Mouse (Mus musculus) hindbrain, embryonic 12.5 days (tissue): ENCODE results near the gene Atp2b2. TPM values are rescaled to one million over a fixed set of nuclear protein-coding genes. Genes with fewer than 3 reads are reported as not detected.

ENCODE experiments used
- ATAC-seq: fragments of 200-750 bp; cut with Nextera tagmentation; 2 replicates; pipeline ENCODE4 v1.8.0; 2017; ENCODE audit warnings: moderate TSS enrichment; ENCODE audit not compliant: low FRiP score
- H3K27ac ChIP-seq: fragments of 300-500 bp; sonication (generic); 2 replicates; pipeline ENCODE4 v1.5.1; 2016; ENCODE audit warnings: mild to moderate bottlenecking
- H3K27me3 ChIP-seq: fragments of 300-500 bp; sonication (generic); 2 replicates; pipeline ENCODE4 v1.6.1; 2016; ENCODE audit warnings: mild to moderate bottlenecking
- H3K36me3 ChIP-seq: fragments of 300-500 bp; sonication (generic); 2 replicates; pipeline ENCODE4 v1.6.1; 2016; ENCODE audit warnings: mild to moderate bottlenecking
- H3K4me1 ChIP-seq: fragments of 300-500 bp; sonication (generic); 2 replicates; pipeline ENCODE4 v1.6.1; 2016
- H3K4me2 ChIP-seq: fragments of 300-500 bp; sonication (generic); replicated peaks from 2 replicates; pipeline ENCODE4 v1.6.1; 2016; ENCODE audit warnings: mild to moderate bottlenecking
- H3K4me3 ChIP-seq: fragments of 300-500 bp; sonication (generic); 2 replicates; pipeline ENCODE4 v1.5.1; 2016; ENCODE audit warnings: mild to moderate bottlenecking
- H3K9ac ChIP-seq: fragments of 300-500 bp; sonication (generic); 2 replicates; pipeline ENCODE4 v1.6.1; 2016; ENCODE audit warnings: mild to moderate bottlenecking, moderate library complexity
- H3K9me3 ChIP-seq: fragments of 300-500 bp; sonication (generic); replicated peaks from 2 replicates; pipeline ENCODE4 v1.6.1; 2016; ENCODE audit warnings: mild to moderate bottlenecking
- WGBS: fragments of 180-500 bp; shearing (Covaris S2); methylation state at CpG from one replicate; pipeline ENCODE4 v1.1.7; 2016; 5-methylcytosine and 5-hydroxymethylcytosine counted together
- polyA plus RNA-seq: library from polyadenylated mRNA; unstranded; fragments of >200 nt; fragmentation: Nextera tagmentation; extraction: Ambion mirVana; gene quantifications from 2 replicates; pipeline ENCODE4 v1.2.1, GENCODE M21; 2016

Gene Atp2b2
- polyA plus RNA-seq, 1 experiment from 2014 or later: 12.1 TPM

DNA sequence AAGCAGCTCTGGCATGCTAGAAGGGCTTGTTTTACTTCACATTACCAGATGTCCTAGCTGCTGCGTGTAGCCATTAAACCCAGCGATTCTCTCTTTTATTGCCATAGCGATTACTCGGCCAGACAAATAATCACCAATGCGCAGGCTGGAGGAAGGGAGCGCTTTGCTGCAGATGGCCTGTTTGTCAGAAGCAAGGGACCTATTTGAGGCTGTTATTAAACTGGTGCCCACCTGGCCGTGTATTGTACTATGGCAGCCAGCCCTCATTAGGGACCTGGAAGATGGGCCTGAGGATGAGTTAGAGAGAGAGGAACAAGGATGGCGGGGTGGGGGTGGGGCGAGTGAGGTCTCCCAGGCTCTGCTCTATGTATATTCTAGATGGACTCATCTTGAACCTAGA is 243.1 kb downstream of the Atp2b2 start:
- H3K27ac ChIP-seq: no peak overlapping the region
- peaks cover 21% of the 10 kb centered on the region for H3K4me1 ChIP-seq
- H3K27me3 ChIP-seq: no peaks in the 10 kb centered on the region
- H3K4me3 ChIP-seq: no peak overlapping the region
- ATAC-seq: peak; percentile 30; the same call in 1 of the 2 replicates
- 66% methylated on average over 9 of the region's 9 CpGs for WGBS
- no peak overlapping the region for H3K9ac ChIP-seq
- peaks cover 8% of the 10 kb centered on the region for H3K36me3 ChIP-seq
- no peaks in the 10 kb centered on the region for H3K9me3 ChIP-seq
- H3K4me2 ChIP-seq: no peak overlapping the region

DNA sequence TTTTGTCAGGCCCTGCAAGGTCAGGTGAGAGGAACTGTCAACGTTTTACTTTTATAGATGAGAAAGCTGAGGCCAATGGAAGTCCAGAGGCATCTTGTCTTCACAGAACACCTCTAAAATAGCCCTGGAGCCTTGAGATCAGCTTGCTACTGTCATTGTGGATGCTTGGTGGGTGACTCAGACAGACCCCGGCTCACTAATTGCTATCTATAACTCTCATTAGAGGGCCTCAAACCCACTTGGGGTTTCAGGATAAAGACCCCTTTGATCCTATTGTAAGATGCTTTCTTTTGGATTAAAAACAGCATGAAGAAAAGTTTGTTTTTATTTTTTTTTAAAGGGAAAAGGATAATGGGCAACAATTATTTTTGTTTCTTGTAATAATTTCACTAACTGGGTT is 243.5 kb downstream of the Atp2b2 start:
- no peak for ATAC-seq
- H3K9me3 ChIP-seq: no peaks in the 10 kb centered on the region
- no peak overlapping the region for H3K9ac ChIP-seq
- H3K36me3 ChIP-seq: peaks cover 7% of the 10 kb centered on the region; the same call in 1 of the 2 replicates
- no peaks in the 10 kb centered on the region for H3K27me3 ChIP-seq
- H3K4me2 ChIP-seq: no peak overlapping the region
- WGBS: 49% methylated on average over 2 of the region's 2 CpGs
- H3K4me1 ChIP-seq: peaks cover 21% of the 10 kb centered on the region
- peak overlapping the region; percentile 57; the same call in 1 of the 2 replicates for H3K27ac ChIP-seq
- no peak overlapping the region for H3K4me3 ChIP-seq

GRCm38 (mm10) chr6:113795241-113795702 is 247.1 kb downstream of the Atp2b2 start:
- no peak overlapping the region for H3K9ac ChIP-seq
- H3K4me3 ChIP-seq: no peak overlapping the region
- no peaks in the 10 kb centered on the region for H3K27me3 ChIP-seq
- peaks cover 21% of the 10 kb centered on the region for H3K4me1 ChIP-seq
- peak overlapping the region; percentile 64 for H3K27ac ChIP-seq
- H3K9me3 ChIP-seq: no peaks in the 10 kb centered on the region
- peaks cover 4% of the 10 kb centered on the region; the same call in 1 of the 2 replicates for H3K36me3 ChIP-seq
- ATAC-seq: peak; percentile 74
- H3K4me2 ChIP-seq: no peak overlapping the region
- WGBS: 8% methylated on average over 4 of the region's 4 CpGs

GRCm38 (mm10) chr6:113792368-113792767 is 250.0 kb downstream of the Atp2b2 start:
- 84% methylated on average over 5 of the region's 5 CpGs for WGBS
- H3K4me2 ChIP-seq: no peak overlapping the region
- peaks cover 20% of the 10 kb centered on the region for H3K4me1 ChIP-seq
- H3K4me3 ChIP-seq: no peak overlapping the region
- H3K9ac ChIP-seq: no peak overlapping the region
- no peak overlapping the region for H3K27ac ChIP-seq
- H3K36me3 ChIP-seq: peaks cover 4% of the 10 kb centered on the region; the same call in 1 of the 2 replicates
- H3K27me3 ChIP-seq: no peaks in the 10 kb centered on the region
- no peak for ATAC-seq
- H3K9me3 ChIP-seq: no peaks in the 10 kb centered on the region

DNA sequence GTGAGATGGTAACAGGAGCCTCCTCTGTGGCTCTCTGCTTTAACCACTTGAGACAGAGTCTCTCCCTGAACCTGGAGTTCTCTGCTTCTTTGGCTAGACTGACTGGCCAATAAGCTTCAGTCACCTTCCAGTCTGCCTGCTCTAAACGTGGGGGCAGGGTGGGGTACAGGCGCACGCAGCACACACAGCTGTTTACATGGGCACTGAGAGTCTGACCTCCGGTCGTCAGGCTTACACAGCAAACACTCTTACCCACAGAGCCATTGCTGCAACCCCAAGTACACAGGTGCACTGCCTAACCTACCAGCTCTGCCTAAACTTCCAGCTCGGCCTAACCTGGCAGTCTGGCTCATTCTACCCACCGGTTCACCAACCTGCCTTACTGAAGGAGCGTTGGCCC is 251.4 kb downstream of the Atp2b2 start:
- Histone ChIP-seq H3K27me3 (no peaks in the 10 kb centered on the region), H3K9ac (no peak overlapping the region), H3K36me3 (peaks cover 4% of the 10 kb centered on the region; the same call in 1 of the 2 replicates), H3K9me3 (no peaks in the 10 kb centered on the region), H3K4me3 (no peak overlapping the region), H3K27ac (no peak overlapping the region), H3K4me2 (no peak overlapping the region), H3K4me1 (peaks cover 25% of the 10 kb centered on the region)
- ATAC-seq: no peak
- 79% methylated on average over 8 of the region's 8 CpGs for WGBS

DNA sequence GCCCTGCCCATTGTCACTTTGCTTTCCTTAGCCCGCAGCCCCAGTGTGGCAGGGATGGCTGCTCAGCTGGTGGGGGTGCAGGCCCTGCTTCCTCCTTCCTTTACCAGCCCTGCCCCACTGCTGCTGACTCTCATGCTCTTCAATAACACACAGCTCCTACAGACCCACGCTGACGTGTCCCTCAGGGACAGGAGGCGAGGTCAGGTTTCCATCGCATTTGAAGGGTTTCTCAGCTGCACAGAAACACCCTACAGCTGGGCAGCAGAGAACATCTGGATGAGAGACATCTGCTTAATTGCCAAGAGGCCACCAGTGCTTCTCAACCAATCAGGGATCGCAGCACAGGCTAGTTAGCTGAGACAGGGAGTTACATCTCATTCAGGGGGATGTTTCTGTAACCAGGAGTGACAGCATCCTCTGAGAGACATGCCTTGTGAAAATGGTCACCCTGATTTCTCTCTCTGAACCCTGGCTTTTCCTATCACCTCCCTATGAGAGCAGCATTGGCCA is 254.9 kb downstream of the Atp2b2 start:
- Histone ChIP-seq H3K9ac (no peak overlapping the region), H3K27me3 (no peaks in the 10 kb centered on the region), H3K4me1 (peaks cover 11% of the 10 kb centered on the region), H3K9me3 (no peaks in the 10 kb centered on the region), H3K4me3 (no peak overlapping the region), H3K36me3 (no peaks in the 10 kb centered on the region), H3K4me2 (no peak overlapping the region), H3K27ac (peak overlapping the region; percentile 60; the same call in 1 of the 2 replicates)
- WGBS: 48% methylated on average over 6 of the region's 6 CpGs
- no peak; the same call in 1 of the 2 replicates for ATAC-seq

DNA sequence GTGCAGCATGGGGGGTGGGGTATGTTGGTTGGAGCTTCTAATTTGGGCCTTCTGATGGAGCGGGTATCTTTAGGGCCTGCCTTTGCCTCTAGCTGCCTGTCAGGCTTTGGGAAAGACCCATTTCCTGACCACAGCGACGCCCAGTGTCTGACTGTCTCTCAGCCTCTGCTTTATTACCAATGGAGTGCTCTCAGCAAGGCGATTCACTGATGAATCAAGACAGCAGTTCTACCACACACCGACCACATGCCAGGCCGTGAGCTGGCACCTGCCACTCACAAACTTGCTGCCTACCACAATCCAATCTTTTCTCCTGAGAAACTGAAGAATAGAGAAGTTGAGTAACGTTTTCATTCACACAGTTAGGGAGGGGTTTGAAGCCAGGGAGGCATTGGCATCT is 256.8 kb downstream of the Atp2b2 start:
- Histone ChIP-seq H3K36me3 (no peaks in the 10 kb centered on the region), H3K9ac (no peak overlapping the region), H3K4me2 (no peak overlapping the region), H3K27me3 (no peaks in the 10 kb centered on the region), H3K9me3 (no peaks in the 10 kb centered on the region), H3K4me1 (peaks cover 11% of the 10 kb centered on the region), H3K27ac (no peak overlapping the region), H3K4me3 (no peak overlapping the region)
- ATAC-seq: no peak
- WGBS: 89% methylated on average over 7 of the region's 7 CpGs

GRCm38 (mm10) chr6:113778229-113778753 is 264.1 kb downstream of the Atp2b2 start:
- Histone ChIP-seq H3K36me3 (peaks cover 3% of the 10 kb centered on the region; the same call in 1 of the 2 replicates), H3K27ac (no peak overlapping the region), H3K27me3 (no peaks in the 10 kb centered on the region), H3K4me1 (no peaks in the 10 kb centered on the region), H3K9me3 (no peaks in the 10 kb centered on the region), H3K9ac (no peak overlapping the region), H3K4me3 (no peak overlapping the region), H3K4me2 (no peak overlapping the region)
- WGBS: 71% methylated on average over 7 of the region's 7 CpGs
- ATAC-seq: no peak

GRCm38 (mm10) chr6:113768804-113769203 is 273.6 kb downstream of the Atp2b2 start:
- Histone ChIP-seq H3K4me2 (no peak overlapping the region), H3K27me3 (no peaks in the 10 kb centered on the region), H3K36me3 (peaks cover 32% of the 10 kb centered on the region), H3K4me1 (no peaks in the 10 kb centered on the region), H3K9me3 (no peaks in the 10 kb centered on the region), H3K27ac (no peak overlapping the region), H3K4me3 (no peak overlapping the region), H3K9ac (no peak overlapping the region)
- no peak for ATAC-seq
- 69% methylated on average over 11 of the region's 11 CpGs for WGBS

- 33% methylated on average over 7 of the region's 7 CpGs for WGBS
- no peak overlapping the region for H3K4me3 ChIP-seq
- H3K9ac ChIP-seq: no peak overlapping the region
- H3K4me2 ChIP-seq: no peak overlapping the region
- H3K27ac ChIP-seq: no peak overlapping the region
- peak; percentile 54 for ATAC-seq
- peaks cover 17% of the 10 kb centered on the region for H3K36me3 ChIP-seq
- no peaks in the 10 kb centered on the region; the same call in 1 of the 2 replicates for H3K27me3 ChIP-seq
- H3K4me1 ChIP-seq: no peaks in the 10 kb centered on the region
- no peaks in the 10 kb centered on the region for H3K9me3 ChIP-seq
Measured at GRCm38 (mm10) chr6:113761644-113762043, 280.8 kb downstream of the Atp2b2 start.

DNA sequence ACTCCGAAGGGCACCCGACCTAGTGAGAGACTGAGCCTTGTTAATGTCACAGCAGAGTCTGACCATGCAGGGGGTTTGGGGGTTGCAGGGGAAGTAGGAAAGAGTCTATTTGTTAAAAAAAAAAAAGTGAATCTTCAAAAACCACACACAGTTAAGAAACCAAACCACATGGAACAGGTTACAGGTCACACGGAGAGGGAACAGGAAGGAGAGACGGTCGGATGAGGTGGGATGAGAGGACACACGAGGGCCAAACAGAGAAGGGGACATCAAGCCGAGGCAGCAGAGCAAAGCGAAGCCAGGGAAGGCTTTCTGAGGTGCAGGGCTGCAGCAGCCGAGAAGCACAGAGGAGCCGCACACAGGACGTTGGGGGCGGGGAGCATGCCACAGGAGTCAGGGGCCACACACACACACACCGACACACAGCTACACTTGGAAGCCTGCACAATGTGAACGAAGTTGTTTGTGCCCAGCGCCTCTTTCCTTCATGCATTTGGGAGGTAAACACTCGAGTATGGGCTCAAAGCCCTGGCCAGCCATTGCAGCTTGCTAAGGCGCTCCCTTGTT is 293.2 kb downstream of the Atp2b2 start:
- Histone ChIP-seq H3K27me3 (peaks cover 17% of the 10 kb centered on the region), H3K4me2 (no peak overlapping the region), H3K27ac (no peak overlapping the region), H3K9me3 (no peaks in the 10 kb centered on the region), H3K4me1 (no peaks in the 10 kb centered on the region), H3K36me3 (peaks cover 6% of the 10 kb centered on the region), H3K4me3 (no peak overlapping the region), H3K9ac (no peak overlapping the region)
- WGBS: 63% methylated on average over 17 of the region's 17 CpGs
- no peak for ATAC-seq

GRCm38 (mm10) chr6:113748351-113748750 is 294.1 kb downstream of the Atp2b2 start:
- Histone ChIP-seq H3K36me3 (no peaks in the 10 kb centered on the region; the same call in 1 of the 2 replicates), H3K27me3 (peaks cover 22% of the 10 kb centered on the region), H3K9ac (no peak overlapping the region), H3K4me1 (no peaks in the 10 kb centered on the region), H3K4me2 (no peak overlapping the region), H3K27ac (no peak overlapping the region), H3K4me3 (no peak overlapping the region), H3K9me3 (no peaks in the 10 kb centered on the region)
- ATAC-seq: no peak
- 35% methylated on average over 26 of the region's 26 CpGs for WGBS

GRCm38 (mm10) chr6:113747284-113747683 is 295.1 kb downstream of the Atp2b2 start:
- 87% methylated on average over 14 of the region's 14 CpGs for WGBS
- Histone ChIP-seq H3K27ac (no peak overlapping the region), H3K4me1 (no peaks in the 10 kb centered on the region), H3K27me3 (peaks cover 22% of the 10 kb centered on the region), H3K9ac (no peak overlapping the region), H3K4me3 (no peak overlapping the region), H3K4me2 (no peak overlapping the region), H3K36me3 (no peaks in the 10 kb centered on the region), H3K9me3 (no peaks in the 10 kb centered on the region)
- no peak for ATAC-seq
